8 mouse cellular contexts compared by ENCODE assay signal in genomic region chr7:82649081-82649445, GRCm38 (mm10). TPM values are rescaled to one million over a fixed set of nuclear protein-coding genes. Genes with fewer than 3 reads are reported as not detected.
DNase-seq lines count a peak whose midpoint lies in the region; ATAC-seq and TF ChIP-seq lines count a peak whose summit lies in the region.

No protein-coding gene starts in this region.

- no peak for TF ChIP-seq CTCF in layer of hippocampus, adult 2 months (conservative IDR thresholded peaks at IDR 0.05)
- no peak for TF ChIP-seq CTCF in small intestine, adult 2 months (IDR thresholded peaks at IDR 0.05; ENCODE audit: extremely low read depth, insufficient read length, insufficient replicate concordance, low read depth, low read length)

- peak overlapping the region; percentile 36; the same call in 1 of the 2 replicates for H3K27ac ChIP-seq in layer of hippocampus, adult 2 months
- H3K27ac ChIP-seq in forebrain, embryonic 13.5 days: no peak overlapping the region
- no peak overlapping the region for H3K27ac ChIP-seq in limb, embryonic 13.5 days
- peak overlapping the region; percentile 90 for H3K27ac ChIP-seq in small intestine, adult 2 months (ENCODE audit: insufficient read depth, low read depth, low read length)

- H3K9ac ChIP-seq in forebrain, embryonic 13.5 days: peak overlapping the region; percentile 74
- peak overlapping the region; percentile 71 for H3K9ac ChIP-seq in limb, embryonic 13.5 days

- ATAC-seq in forebrain, embryonic 13.5 days: no peak
- ATAC-seq in limb, embryonic 13.5 days (ENCODE audit: low FRiP score, low read depth): no peak; the same call in 1 of the 2 replicates

- no peak for TF ChIP-seq POLR2A in small intestine, adult 2 months (IDR thresholded peaks at IDR 0.05; ENCODE audit: low read depth, low read length)

- peaks cover 5% of the 10 kb centered on the region; the same call in 1 of the 2 replicates for H3K36me3 ChIP-seq in forebrain, embryonic 13.5 days (ENCODE audit: poor library complexity, severe bottlenecking)
- peaks cover 5% of the 10 kb centered on the region; the same call in 1 of the 2 replicates for H3K36me3 ChIP-seq in limb, embryonic 13.5 days
- H3K36me3 ChIP-seq in small intestine, adult 2 months (ENCODE audit: control insufficient read depth, insufficient read depth, low read length): peaks cover 9% of the 10 kb centered on the region

- 15% methylated on average over 6 of the region's 6 CpGs for WGBS in forebrain, embryonic 13.5 days
- 12% methylated on average over 6 of the region's 6 CpGs for WGBS in limb, embryonic 13.5 days
- WGBS in small intestine, adult 2 months: 9% methylated on average over 6 of the region's 6 CpGs

- DNase-seq in layer of hippocampus, adult 2 months (ENCODE audit: low spot score in 2 of 2): no peak
- no peak for DNase-seq in layer of hippocampus, postnatal 14 days (ENCODE audit: low spot score in 2 of 2)
- peak; percentile 8 for DNase-seq in MEL-GATA-1-ER (ENCODE audit: extremely low read depth, low read depth)
- no peak for DNase-seq in left cerebral cortex, postnatal 10 days (ENCODE audit: extremely low spot score in 1 of 2, low spot score in 2 of 2)
- no peak for DNase-seq in cerebellum, adult 9-10 months

- intact Hi-C loops in left cerebral cortex, postnatal 10 days (cut with DNase I): no loop called here

- no peaks in the 10 kb centered on the region for H3K9me3 ChIP-seq in forebrain, embryonic 13.5 days (replicated peaks)
- no peaks in the 10 kb centered on the region for H3K9me3 ChIP-seq in limb, embryonic 13.5 days

- peak overlapping the region; percentile 91 for H3K4me3 ChIP-seq in layer of hippocampus, adult 2 months
- H3K4me3 ChIP-seq in forebrain, embryonic 13.5 days: peak overlapping the region; percentile 72
- H3K4me3 ChIP-seq in limb, embryonic 13.5 days: peak overlapping the region; percentile 72
- H3K4me3 ChIP-seq in small intestine, adult 2 months (ENCODE audit: low read depth, low read length): peak overlapping the region; percentile 96

- H3K27me3 ChIP-seq in forebrain, embryonic 13.5 days: no peaks in the 10 kb centered on the region
- H3K27me3 ChIP-seq in limb, embryonic 13.5 days: no peaks in the 10 kb centered on the region
- H3K27me3 ChIP-seq in small intestine, adult 2 months (ENCODE audit: control insufficient read depth, insufficient read depth, low read length): no peaks in the 10 kb centered on the region

- peak overlapping the region; percentile 71 for H3K4me2 ChIP-seq in forebrain, embryonic 13.5 days
- peak overlapping the region; percentile 68 for H3K4me2 ChIP-seq in limb, embryonic 13.5 days (replicated peaks)

- peaks cover 10% of the 10 kb centered on the region for H3K4me1 ChIP-seq in forebrain, embryonic 13.5 days
- H3K4me1 ChIP-seq in limb, embryonic 13.5 days: peaks cover 19% of the 10 kb centered on the region
- H3K4me1 ChIP-seq in small intestine, adult 2 months (ENCODE audit: control insufficient read depth, insufficient read depth, insufficient read length, low read length): peaks cover 1% of the 10 kb centered on the region; the same call in 1 of the 2 replicates

RNA-seq across cellular contexts. Expression of gene Efl1, which starts 0.6 kb away (rescaled TPM):
- 10 to 100 TPM; 18.4 to 20.7 TPM for total RNA-seq in layer of hippocampus, adult 2 months (2021)
- total RNA-seq in layer of hippocampus, postnatal 14 days (2021): 10 to 100 TPM; 17.0 to 19.7 TPM
- 21.1 and 22.1 TPM in 2 replicates for polyA plus RNA-seq in forebrain, embryonic 13.5 days (2015; fragmentation: Nextera tagmentation; extraction: Ambion mirVana)
- 24.2 and 26.0 TPM in 2 replicates for polyA plus RNA-seq in limb, embryonic 13.5 days (2015; fragmentation: Nextera tagmentation; extraction: Ambion mirVana)
- polyA plus RNA-seq in small intestine, adult 2 months (2012; rRNA removed): 1.6 and 3.1 TPM in 2 replicates
- 10 to 100 TPM; 20.1 to 20.2 TPM for total RNA-seq in left cerebral cortex, postnatal 10 days (2021)

RNA-seq across cellular contexts. Expression of gene Saxo2, which starts 0.7 kb away (rescaled TPM):
- total RNA-seq in layer of hippocampus, adult 2 months (2021): 1 to 10 TPM; 8.0 to 9.3 TPM
- total RNA-seq in layer of hippocampus, postnatal 14 days (2021): 10 to 100 TPM in 1 of 2 experiments, 1 to 10 TPM in 1; 9.4 to 14.9 TPM
- polyA plus RNA-seq in forebrain, embryonic 13.5 days (2015; fragmentation: Nextera tagmentation; extraction: Ambion mirVana): 14.0 and 14.2 TPM in 2 replicates
- polyA plus RNA-seq in limb, embryonic 13.5 days (2015; fragmentation: Nextera tagmentation; extraction: Ambion mirVana): 6.7 and 7.0 TPM in 2 replicates
- 0.30 and 0.77 TPM in 2 replicates for polyA plus RNA-seq in small intestine, adult 2 months (2012; rRNA removed)
- 10 to 100 TPM; 14.6 to 17.7 TPM for total RNA-seq in left cerebral cortex, postnatal 10 days (2021)

Comparison
In these comparisons a context has a peak if more than half of its experiments do, and no peak if none do; other contexts are left out.
1. H3K27ac ChIP-seq: peak in layer of hippocampus, adult 2 months (single experiment) and small intestine, adult 2 months (single experiment); none in forebrain, embryonic 13.5 days (single experiment) and limb, embryonic 13.5 days (single experiment).
2. Peak in every context shown above with its lines, with median percentiles within 50 percentile points of each other: H3K4me3 ChIP-seq.